Mouse (Mus musculus) B cell, adult 67 days (primary cell): ENCODE results near the gene Ogg1. TPM values are rescaled to one million over a fixed set of nuclear protein-coding genes. Genes with fewer than 3 reads are reported as not detected.

Source experiments
- total RNA-seq, 2 experiments: library from RNA; stranded (reverse); gene quantifications; 4 replicates each; pipeline ENCODE4 v1.2.4; 2023

The Ogg1 gene
- 10 to 100 TPM; 12.7 to 18.1 TPM for total RNA-seq

DNA sequence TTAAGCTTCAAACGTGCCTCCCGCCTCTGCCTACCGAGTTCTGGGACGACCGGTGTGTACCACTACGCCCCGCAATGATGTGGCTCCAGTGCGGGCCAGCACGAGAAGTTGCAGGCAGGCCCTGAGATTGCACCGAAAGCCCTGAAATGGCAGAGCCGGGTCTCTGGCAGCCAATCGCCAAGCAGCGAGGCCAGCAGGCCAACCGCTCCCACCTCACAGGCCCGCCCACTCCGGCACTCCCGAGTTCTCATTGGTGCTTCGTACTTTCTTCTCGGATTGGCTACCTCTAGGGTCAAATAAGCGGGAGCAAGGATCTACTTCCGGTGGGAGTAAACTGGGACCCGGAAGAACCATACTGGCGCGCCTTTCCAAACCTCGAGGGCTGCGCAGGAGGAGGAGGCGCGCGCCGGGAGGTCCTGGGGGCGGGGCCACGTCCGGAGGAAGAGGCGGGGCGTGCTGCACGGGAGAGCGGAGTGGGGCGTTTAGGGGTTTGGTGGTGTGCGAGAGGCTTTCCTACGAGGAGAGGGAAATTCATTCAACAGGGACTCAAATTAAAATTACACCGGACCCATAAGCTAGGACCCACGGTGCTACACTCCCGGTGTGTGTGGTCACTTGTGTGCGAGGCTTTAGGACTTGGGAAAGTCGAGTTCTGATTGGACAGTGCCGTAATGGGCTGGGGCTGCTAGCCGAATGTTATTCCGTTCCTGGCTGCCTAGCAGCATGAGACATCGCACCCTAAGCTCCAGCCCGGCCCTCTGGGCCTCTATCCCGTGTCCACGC is at the start of gene Ogg1:
Gene Ogg1 (plus strand): TSS at position 440 of the 783 bp plus-strand sequence.

DNA sequence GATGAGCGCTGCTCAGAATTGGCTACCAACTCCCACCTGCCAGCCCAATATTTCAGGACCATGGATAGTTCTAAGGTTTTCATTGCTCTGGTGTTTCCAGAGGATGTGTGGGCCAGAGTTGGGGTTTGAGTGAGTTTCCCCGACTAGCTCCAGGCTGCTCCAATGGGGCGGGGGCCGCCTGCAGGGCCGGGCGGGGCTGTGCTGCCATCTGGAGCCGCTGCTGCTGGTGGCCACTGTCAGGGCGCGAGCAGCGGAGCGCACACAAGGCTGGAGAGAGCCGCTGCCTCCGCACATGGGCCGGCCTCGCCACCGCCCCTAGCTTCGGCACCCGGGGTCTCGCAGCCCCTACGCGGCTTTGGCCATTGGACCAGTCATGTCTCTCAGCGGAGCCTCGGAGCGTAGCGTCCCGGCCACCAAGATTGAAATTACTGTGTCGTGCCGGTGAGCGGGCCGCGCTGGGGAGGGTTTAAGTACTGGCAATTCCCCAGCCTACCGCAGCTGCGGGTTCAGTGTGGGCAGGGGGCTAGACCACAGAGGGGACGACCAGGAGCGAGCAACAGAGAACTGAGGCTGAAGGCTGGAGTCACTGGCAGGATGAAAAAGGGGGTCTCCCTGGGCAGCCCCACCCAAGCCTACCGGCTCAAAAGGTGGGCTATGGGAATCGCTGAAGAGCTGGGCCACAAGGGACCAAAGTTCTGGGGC is 44.5 kb upstream of the Ogg1 start, which contains the start of gene Cpne9:
Gene Cpne9 (plus strand): TSS at position 207 of the 702 bp plus-strand sequence.

DNA sequence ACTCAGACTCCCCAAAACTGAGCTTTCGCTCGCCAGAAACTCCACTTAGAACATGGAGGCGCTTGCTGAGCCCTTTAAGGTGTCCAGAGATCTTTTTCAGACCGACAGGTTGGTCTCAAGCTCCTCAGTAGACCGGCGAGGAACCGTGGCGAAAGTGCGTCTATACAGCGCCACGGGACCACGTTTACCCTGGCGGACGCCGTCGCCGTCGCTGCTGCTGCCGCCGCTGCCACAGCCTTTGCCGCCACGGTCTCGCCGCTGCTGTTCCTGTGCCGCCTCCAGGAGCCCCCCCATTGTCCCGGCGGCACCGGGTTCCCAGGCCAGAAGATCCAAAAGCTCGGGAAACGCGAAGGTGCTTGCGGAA is 19.8 kb upstream of the Ogg1 start, which contains the start of gene Brpf1:
Gene Brpf1 (plus strand): TSS at position 152 of the 364 bp plus-strand sequence.

GRCm38 (mm10) chr6:113343177-113344092 is 16.7 kb downstream of the Ogg1 start, which contains the start of gene Camk1:
Gene Camk1, minus strand, starts transcription at chr6:113343984.

DNA sequence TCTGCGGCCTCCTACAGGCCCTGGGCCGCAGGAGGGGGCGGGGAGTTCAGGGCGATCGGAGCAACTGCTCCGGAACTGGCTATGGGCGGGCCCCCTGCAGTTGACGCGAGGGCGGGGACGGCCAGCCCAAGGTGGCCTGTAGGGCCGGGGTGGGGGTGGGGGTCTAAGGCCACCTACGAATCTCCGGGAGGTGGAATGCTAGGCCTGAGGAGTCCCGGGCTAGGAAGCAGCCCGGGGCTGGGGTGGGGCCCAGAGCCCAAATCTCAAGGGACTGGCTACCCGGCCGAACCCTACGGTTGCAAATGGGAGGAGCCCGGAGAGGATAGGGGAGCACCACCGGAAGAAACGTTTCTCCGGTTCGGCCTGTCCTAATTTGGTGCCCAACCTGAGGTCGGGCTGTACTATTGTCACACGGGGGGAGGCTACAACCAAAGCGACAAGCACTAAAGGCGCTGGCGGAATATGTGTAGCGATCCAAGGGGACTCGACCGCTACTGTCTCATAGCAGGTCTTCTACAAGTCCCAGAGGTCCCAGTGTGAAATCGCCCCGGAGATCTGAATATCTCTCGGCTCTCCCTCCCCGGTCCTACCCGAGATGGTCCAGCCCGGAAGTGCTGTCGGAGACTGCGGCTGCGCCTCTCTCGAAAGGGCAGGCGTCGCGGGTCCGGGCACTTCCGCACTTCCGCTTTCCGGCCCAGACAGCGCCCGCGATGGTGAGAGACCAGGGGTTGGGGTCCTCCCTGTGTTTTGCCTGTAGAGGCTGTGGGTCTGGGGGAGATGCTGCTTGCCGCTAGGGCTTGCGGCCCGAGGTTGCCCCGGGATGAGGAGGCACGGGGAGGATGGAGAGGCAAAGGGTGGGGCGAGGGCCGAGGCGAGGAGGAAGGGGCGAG is 51.0 kb downstream of the Ogg1 start, which contains the start of the genes Tada3 and Arpc4:
Gene Tada3 (minus strand): TSS at position 388 of the 890 bp plus-strand sequence.
Gene Arpc4 (plus strand): TSS at position 620 of the 890 bp plus-strand sequence.

Other genes starting within 250 kb of the Ogg1 start
- gene Setd5, start 249.6 kb upstream of the Ogg1 start, total RNA-seq: 100 to 1,000 TPM; 150 to 153 TPM
- 1 to 10 TPM; 1.8 to 2.5 TPM for gene Lhfpl4, start 131.6 kb upstream of the Ogg1 start, total RNA-seq
- 10 to 100 TPM; 54.7 to 59.5 TPM for gene Mtmr14, start 89.1 kb upstream of the Ogg1 start, total RNA-seq
- gene Cpne9, start 44.7 kb upstream of the Ogg1 start, total RNA-seq: 1 to 10 TPM; 2.4 to 3.3 TPM
- gene Brpf1, start 19.8 kb upstream of the Ogg1 start, total RNA-seq: 10 to 100 TPM; 69.4 to 82.0 TPM
- under 1 TPM in 1 of 2 experiments, not detected in 1; 0.92 TPM for gene Camk1, start 17.0 kb downstream of the Ogg1 start, total RNA-seq
- gene Tada3, start 50.9 kb downstream of the Ogg1 start, total RNA-seq: 10 to 100 TPM; 26.7 to 30.5 TPM
- 100 to 1,000 TPM; 262 to 268 TPM for gene Arpc4, start 51.1 kb downstream of the Ogg1 start, total RNA-seq
- gene Ttll3, start 62.3 kb downstream of the Ogg1 start, total RNA-seq: 10 to 100 TPM; 44.8 to 59.3 TPM
- 10 to 100 TPM; 15.3 to 17.0 TPM for gene Rpusd3, start 92.4 kb downstream of the Ogg1 start, total RNA-seq
- gene Cidec, start 108.8 kb downstream of the Ogg1 start, total RNA-seq: not detected
- gene Jagn1, start 115.6 kb downstream of the Ogg1 start, total RNA-seq: 10 to 100 TPM; 18.3 to 23.0 TPM
- gene Il17re, start 131.5 kb downstream of the Ogg1 start, total RNA-seq: not detected
- gene Il17rc, start 144.5 kb downstream of the Ogg1 start, total RNA-seq: under 1 TPM in 1 of 2 experiments, not detected in 1; 0.42 TPM
- gene Creld1, start 156.3 kb downstream of the Ogg1 start, total RNA-seq: 10 to 100 TPM; 19.6 to 20.8 TPM
- gene Prrt3, start 175.0 kb downstream of the Ogg1 start, total RNA-seq: under 1 TPM; 0.32 to 0.47 TPM
- gene Emc3, start 204.7 kb downstream of the Ogg1 start, total RNA-seq: 10 to 100 TPM; 76.8 to 77.6 TPM
- gene Fancd2, start 204.7 kb downstream of the Ogg1 start, total RNA-seq: 1 to 10 TPM in 1 of 2 experiments, under 1 TPM in 1; 0.80 to 1.7 TPM